Mouse (Mus musculus) testis, postnatal 14 days (tissue): Measurements from ENCODE around the gene Gm17660.
A peak's percentile ranks its signal among the peaks of the same experiment; 100 is the strongest.
"Not testable (repeated sequence)": the region's sequence is repeated elsewhere in the genome, so short reads cannot be mapped to it uniquely, and the experiment has no call there.

Experiments used
- DNase-seq: peaks from one replicate; pipeline ENCODE4 v3.0.0; 2021; ENCODE audit warnings: low spot score

Gm17660 gene

DNA sequence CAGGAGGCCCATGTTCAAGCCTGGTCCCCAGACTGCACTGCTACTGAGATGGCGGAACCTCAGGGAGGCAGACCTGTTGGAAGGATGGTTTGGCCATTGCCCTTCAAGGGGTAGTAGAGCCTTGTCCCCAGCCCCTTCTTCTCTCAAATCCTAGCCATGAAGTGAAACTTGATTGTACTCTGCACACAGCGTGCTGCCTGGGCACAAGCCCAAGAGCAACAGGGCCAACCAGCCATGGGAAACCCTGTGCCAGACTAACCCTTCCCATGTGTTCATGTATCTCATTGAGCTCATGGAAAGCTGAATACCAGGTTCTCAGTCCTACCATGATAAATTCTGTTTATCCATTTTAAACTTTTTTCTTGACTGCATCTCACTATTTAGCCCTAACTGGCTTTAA is 34.5 kb downstream of the Gm17660 start:
- DNase-seq: no peak

DNA sequence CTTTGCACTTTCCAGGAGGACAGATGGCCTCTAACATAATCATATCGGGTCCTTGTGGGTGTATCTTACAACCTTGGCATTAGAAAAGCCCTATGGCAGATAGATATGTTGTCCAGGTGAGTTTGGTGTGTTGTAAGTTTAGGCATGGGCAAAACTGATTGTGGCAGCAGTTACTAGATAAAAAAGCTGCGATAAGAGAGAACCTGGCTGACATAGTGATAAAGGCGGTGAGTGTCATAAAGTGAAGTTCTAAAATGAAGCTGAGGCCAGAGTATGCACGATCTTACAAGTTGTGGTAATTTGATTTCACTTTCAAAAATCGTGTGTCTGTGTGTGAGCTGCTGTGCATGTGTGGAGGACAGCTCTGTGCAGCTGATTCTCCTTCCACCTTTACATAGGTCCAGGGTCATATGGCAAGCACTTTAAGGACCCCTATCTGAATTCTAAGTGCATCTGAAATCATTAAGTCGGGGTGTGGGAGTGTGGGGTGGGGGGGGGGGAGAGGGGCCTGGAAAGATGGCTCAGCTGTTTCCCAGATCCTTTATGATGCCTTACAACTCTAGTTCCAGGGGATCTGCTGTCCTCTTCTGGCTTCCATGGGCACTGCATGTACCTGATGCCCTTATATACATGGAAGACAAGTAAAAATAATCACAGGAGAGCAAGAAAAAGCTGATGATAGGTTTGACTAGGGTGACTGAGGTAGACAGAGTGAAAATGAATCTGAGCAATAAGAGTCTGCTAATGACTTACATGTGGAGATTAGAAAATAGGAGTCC is 38.1 kb downstream of the Gm17660 start:
- no peak for DNase-seq

DNA sequence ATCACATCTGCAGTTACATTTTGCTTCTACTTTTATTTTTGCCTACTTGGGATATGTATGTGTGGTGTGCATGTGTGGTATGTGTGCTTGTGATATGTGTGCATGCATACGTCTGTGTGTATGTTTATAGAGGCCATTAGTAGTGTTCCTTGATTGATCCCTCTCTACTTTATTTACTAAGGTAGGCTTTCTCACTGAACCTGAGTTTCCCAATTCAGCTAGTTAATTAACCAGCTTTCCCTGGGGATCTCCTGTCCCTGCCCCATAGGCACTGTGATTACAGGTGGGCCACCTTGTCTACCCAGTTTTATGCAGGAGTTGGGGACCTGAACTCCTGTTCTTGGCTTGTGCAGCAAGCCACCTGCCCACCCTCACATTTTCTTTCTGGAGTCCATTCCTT is 40.7 kb downstream of the Gm17660 start:
- no peak for DNase-seq

DNA sequence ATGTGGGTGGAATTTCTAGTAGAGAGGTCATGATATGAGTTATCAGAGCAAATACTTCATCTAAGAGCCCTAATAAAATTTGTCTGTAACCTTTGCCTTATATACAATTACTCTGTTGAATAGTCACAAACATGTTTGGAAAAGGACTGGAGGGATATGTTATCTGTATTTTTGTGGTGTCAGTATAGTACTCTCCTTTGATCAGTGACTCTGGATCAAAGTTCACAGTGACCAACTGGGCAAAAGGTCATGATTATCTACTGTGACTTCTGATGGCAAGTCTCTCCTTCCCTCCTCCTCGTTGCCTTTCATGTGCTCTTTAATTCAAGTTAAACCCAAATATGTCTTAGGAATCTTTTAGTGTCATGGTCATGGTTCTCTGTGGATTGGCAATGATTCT is 41.6 kb downstream of the Gm17660 start:
- DNase-seq: no peak

DNA sequence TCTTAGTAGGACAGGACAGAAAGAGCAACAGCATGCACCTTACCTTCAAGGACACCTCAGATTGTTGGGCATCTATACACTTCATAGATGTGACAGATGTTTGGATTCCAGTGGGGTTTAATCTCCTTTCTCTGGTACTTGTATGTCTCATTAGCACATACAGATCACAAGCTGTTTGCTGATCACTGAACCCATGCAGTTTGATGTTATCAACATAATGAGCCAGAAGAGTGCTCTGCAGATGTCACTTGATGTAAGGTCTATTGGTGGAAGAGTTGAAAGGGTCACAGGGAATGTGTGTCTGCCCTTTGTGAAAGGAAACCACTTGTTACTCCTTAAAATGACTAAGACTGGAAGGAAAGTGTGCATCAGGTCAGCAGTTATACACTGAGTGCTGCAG is 42.3 kb downstream of the Gm17660 start:
- no peak for DNase-seq

DNA sequence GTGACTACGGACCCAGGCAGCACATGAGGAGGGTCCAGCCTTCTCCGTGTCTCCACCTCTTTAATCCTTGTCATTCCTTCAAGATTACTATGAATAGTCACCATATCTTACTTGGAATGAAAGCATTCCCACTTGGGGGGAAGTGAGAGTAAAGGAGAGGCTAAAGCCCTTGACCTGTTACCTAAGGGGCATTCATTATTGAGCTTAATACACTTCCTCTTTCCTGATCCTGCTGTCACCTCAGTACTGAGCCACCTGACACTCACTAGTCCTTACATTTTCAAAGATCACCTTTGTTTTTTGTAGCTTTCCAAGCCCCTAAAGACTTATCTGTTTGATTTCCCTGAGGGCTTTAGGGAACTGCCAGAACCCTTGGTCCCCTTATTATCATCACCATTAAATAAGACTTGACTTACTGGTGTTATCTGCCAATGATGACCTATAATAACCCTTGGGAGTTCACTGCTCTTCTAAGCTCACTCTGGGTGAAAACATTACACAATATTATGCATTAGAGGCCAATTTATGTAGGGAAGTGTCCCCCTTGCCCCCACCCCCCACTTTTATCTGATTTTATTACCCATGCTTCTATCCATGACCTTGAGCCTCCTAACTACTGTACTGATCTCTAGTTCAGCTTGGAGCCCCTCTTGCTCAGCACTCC is 44.8 kb downstream of the Gm17660 start:
- DNase-seq: no peak

DNA sequence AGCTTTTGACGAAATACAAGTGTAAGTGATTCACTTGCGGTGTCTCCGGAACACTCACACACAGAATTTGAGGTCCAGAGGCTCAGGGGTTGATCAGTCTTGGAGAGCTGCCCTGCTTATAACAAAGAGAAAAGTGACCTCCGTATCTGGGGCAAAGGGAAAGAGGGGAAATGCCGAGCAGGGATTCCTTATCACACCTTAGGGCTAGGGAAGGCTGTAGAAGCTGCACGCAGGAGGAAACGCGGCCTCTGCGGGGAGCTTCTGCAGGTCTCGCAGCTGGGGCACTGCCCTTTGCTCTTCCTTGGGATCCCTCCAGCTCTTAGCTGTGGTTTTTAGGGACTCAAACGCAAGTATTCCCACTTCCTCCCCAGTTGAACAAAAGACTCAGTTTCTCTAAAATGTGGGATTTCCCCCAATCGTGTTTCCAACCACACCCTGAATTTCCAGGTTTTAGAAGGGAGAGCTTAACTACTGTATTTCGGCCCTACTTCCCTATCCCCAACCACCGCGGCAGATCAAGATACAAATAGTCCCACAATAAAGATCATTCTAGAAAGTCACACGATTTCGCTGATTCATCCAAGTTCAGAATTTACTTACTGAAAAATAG is 52.1 kb downstream of the Gm17660 start:
- DNase-seq: no peak

DNA sequence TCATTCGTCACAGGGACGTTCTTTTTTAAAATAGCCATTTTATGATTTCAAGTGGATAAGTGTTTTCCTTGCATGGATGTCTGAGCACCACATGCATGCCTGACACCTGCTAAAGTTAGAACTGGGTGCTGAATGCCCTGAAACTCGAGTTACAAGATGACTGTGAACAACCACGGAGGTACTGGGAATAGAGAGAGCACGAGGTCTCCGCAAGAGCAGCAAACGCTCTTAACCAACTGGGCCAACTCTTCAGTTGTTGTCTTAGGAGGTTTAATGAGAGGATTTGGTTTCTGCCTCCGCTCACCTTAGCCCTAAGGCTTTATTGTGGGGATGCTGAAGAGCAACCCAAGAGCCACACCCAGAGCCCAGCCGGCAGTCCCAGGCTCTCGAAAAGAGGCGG is 52.6 kb downstream of the Gm17660 start:
- DNase-seq: no peak

DNA sequence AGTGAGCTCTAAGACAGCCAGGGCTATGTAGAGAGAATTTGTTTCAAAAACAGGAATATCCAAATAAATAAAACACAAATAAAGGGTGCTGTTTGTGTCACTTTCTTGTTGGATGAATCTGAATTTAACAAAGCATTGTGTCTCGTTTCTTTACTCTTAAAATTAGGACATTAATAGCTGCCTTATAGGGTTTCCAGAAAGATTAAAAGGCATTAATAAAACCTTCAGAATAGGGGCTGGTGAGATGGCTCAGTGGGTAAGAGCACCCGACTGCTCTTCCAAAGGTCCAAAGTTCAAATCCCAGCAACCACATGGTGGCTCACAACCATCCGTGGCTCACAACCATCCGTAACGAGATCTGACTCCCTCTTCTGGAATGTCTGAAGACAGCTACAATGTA is 53.2 kb downstream of the Gm17660 start:
- not testable (repeated sequence) for DNase-seq

DNA sequence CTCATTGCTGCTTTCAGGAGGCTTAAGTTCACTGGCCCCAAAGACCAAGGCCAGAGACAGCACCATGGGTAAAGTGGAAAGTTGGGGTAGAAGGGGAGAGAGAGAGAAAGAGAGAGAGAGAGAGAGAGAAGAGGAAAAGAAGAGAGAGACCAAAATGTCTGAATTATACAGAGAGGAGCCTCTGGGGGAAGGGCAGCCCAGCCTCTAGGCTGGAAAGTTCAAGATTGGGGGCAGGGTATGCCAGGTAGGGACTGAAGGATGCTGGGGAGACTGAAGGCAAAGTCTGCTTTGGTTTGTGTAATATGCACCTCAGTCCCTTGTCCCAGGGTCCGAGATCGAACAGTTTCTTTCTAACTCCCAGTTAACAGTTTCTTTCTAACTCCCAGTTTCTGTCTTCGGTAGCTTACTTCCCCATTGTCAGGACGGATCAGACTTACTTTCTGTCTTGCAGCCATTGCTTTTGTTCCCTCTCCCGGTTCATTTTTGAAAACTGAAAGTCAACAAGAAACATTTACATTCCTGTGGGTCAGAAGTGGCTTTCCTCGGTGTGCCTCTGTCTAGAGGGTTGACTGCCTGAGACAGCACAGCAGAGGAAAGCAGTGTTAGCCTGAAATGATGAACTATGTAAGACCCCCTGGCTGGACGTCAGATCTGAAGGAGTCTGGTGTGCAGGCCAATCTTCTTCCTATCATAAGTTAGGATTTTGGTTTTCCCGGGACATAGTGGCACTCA is 54.0 kb downstream of the Gm17660 start:
- no peak for DNase-seq

DNA sequence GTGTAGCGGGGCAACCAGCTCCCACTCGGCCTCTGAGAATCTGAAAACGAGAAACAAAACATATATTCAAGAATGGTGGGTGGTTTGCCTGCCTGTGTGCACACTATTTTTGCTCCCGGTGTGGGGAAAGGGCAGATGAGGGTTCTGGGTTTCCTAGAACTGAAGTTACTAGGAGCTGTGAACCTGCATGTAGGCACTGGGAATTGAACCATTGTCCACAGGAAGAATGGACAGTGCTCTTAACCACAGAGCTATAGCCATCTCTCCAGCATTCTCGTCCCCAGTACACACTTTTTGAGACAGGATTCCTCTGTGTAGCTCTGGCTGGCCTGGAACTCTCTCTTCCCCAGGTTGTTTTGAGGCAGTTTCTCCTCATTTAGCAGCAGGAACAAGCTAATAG is 54.9 kb downstream of the Gm17660 start:
- no peak for DNase-seq

DNA sequence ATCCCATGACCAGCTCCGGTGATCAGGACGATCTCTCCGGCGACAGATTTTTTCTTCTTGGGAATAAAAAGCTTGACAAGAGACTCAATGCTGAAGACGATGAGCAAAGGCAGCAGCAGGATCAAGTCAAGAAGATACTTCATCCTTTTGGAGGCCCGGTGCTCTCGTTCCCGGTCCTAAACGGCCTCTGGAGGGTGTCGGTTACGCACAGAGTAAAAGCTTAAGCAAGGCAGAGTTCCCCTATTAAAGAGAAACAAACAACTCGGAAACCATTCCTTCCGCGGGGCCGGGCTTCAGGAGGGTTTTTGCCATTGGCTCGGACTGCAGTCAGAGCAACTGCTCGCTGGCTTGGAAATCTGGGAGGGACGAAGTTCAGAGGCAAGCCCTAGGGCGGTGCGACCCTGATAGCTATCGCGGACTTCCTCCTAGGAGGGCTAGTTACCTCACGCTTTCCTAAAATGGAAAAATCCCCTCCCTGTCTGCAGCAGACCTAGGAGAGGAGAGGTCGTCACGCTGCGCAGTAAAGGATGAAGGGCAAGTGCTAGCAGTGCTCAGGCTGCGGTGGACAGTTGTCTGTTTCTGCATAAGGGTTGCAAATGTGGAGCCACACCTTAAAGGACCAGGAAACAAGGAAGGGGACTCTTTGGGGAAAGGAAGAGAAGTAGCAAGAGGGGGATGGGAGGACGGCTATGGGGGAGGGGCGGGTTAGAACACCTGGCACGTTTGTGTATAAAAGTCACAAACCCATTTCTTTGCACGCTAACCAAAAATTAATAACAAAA is 55.6 kb downstream of the Gm17660 start, which contains the start of gene Hsd17b11:
Gene Hsd17b11 (minus strand): TSS at position 323 of the 782 bp plus-strand sequence.
- DNase-seq: peak; percentile 85
